Mouse (Mus musculus) cortical plate, adult 2 months (tissue): ENCODE measurements around the gene Olfr466.

Experiments
- CTCF ChIP-seq: fragments of 200-500 bp; IDR thresholded peaks from 2 replicates; pipeline ENCODE4 v1.5.1; 2011; ENCODE audit warnings: mild to moderate bottlenecking, control low read depth, low read length; ENCODE audit not compliant: insufficient read depth; ENCODE audit errors: extremely low read depth
- POLR2A ChIP-seq: fragments of 200-500 bp; IDR thresholded peaks from 2 replicates; pipeline ENCODE4 v1.6.1; 2011; ENCODE audit warnings: mild to moderate bottlenecking, low read length, control low read depth; ENCODE audit not compliant: insufficient read depth; ENCODE audit errors: extremely low read depth

GRCm38 (mm10) chr13:65149940-65150339 lies at the start of gene Olfr466:
- no peak for TF ChIP-seq CTCF
- no peak for TF ChIP-seq POLR2A
